Mouse (Mus musculus) splenic B cell, adult 2 months (primary cell): ENCODE measurements around the gene Glrp1.

Experiments used
- DNase-seq: peaks from one replicate; pipeline ENCODE4 v3.0.0-alpha.2; 2011; ENCODE audit warnings: low read depth, low spot score
- H3K27me3 ChIP-seq: 2 replicates; pipeline ENCODE4 v1.6.1; 2012; ENCODE audit warnings: mild to moderate bottlenecking, low read length, moderate library complexity, mixed read lengths; ENCODE audit not compliant: control insufficient read depth, poor library complexity, insufficient read depth, severe bottlenecking
- H3K36me3 ChIP-seq: 2 replicates; pipeline ENCODE4 v1.6.1; 2012; ENCODE audit warnings: mild to moderate bottlenecking, low read length, moderate library complexity, mixed read lengths; ENCODE audit not compliant: control insufficient read depth, poor library complexity, insufficient read depth, severe bottlenecking

Gene Glrp1

GRCm38 (mm10) chr1:88507886-88508285 lies 2.0 kb downstream of the Glrp1 start:
- Histone ChIP-seq H3K27me3 (no peaks in the 10 kb centered on the region), H3K36me3 (no peaks in the 10 kb centered on the region)
- DNase-seq = no peak

GRCm38 (mm10) chr1:88507214-88507613 lies 2.7 kb downstream of the Glrp1 start:
- Histone ChIP-seq H3K36me3 (no peaks in the 10 kb centered on the region), H3K27me3 (no peaks in the 10 kb centered on the region)
- DNase-seq = no peak

- no peaks in the 10 kb centered on the region for H3K36me3 ChIP-seq
- DNase-seq = no peak
- H3K27me3 ChIP-seq = no peaks in the 10 kb centered on the region
These were observed 3.5 kb downstream of the Glrp1 start for GRCm38 (mm10) chr1:88506412-88506811.

- Histone ChIP-seq H3K27me3 (no peaks in the 10 kb centered on the region), H3K36me3 (no peaks in the 10 kb centered on the region)
- no peak for DNase-seq
These were observed 4.2 kb downstream of the Glrp1 start for GRCm38 (mm10) chr1:88505697-88506096.

- Histone ChIP-seq H3K27me3 (no peaks in the 10 kb centered on the region), H3K36me3 (no peaks in the 10 kb centered on the region)
- DNase-seq = no peak
These were observed 5.3 kb downstream of the Glrp1 start for GRCm38 (mm10) chr1:88504531-88504945.

- no peak for DNase-seq
These were observed 7.0 kb downstream of the Glrp1 start for GRCm38 (mm10) chr1:88502822-88503221.

GRCm38 (mm10) chr1:88499230-88499737 lies 10.6 kb downstream of the Glrp1 start:
- DNase-seq = no peak
- Histone ChIP-seq H3K36me3 (no peaks in the 10 kb centered on the region), H3K27me3 (no peaks in the 10 kb centered on the region)

More at GRCm38 (mm10) chr1:88502822-88503221, 7.0 kb downstream of the Glrp1 start:
- no peaks in the 10 kb centered on the region for H3K27me3 ChIP-seq
- H3K36me3 ChIP-seq = no peaks in the 10 kb centered on the region

GRCm38 (mm10) chr1:88497407-88497806 lies 12.5 kb downstream of the Glrp1 start:
- H3K36me3 ChIP-seq = no peaks in the 10 kb centered on the region
- H3K27me3 ChIP-seq = no peaks in the 10 kb centered on the region
- no peak for DNase-seq

- DNase-seq = no peak
- no peaks in the 10 kb centered on the region for H3K36me3 ChIP-seq
- H3K27me3 ChIP-seq = no peaks in the 10 kb centered on the region
These were observed 17.5 kb downstream of the Glrp1 start for GRCm38 (mm10) chr1:88492415-88492814.

- no peaks in the 10 kb centered on the region for H3K27me3 ChIP-seq
- DNase-seq = no peak
- no peaks in the 10 kb centered on the region for H3K36me3 ChIP-seq
These were observed 18.1 kb downstream of the Glrp1 start for GRCm38 (mm10) chr1:88491617-88492378.

- DNase-seq = no peak
- Histone ChIP-seq H3K36me3 (no peaks in the 10 kb centered on the region), H3K27me3 (no peaks in the 10 kb centered on the region)
These were observed 19.7 kb downstream of the Glrp1 start for GRCm38 (mm10) chr1:88490164-88490563.

- H3K36me3 ChIP-seq = no peaks in the 10 kb centered on the region
- no peak for DNase-seq
- no peaks in the 10 kb centered on the region for H3K27me3 ChIP-seq
These were observed 20.9 kb downstream of the Glrp1 start for GRCm38 (mm10) chr1:88488957-88489356.

GRCm38 (mm10) chr1:88486336-88486735 lies 23.5 kb downstream of the Glrp1 start:
- Histone ChIP-seq H3K36me3 (no peaks in the 10 kb centered on the region), H3K27me3 (no peaks in the 10 kb centered on the region)
- no peak for DNase-seq

GRCm38 (mm10) chr1:88484059-88484458 lies 25.8 kb downstream of the Glrp1 start:
- Histone ChIP-seq H3K36me3 (no peaks in the 10 kb centered on the region), H3K27me3 (no peaks in the 10 kb centered on the region)
- DNase-seq = no peak

- DNase-seq = no peak
These were observed 27.4 kb downstream of the Glrp1 start for GRCm38 (mm10) chr1:88482142-88483099.

More at GRCm38 (mm10) chr1:88482142-88483099, 27.4 kb downstream of the Glrp1 start:
- Histone ChIP-seq H3K36me3 (no peaks in the 10 kb centered on the region), H3K27me3 (no peaks in the 10 kb centered on the region)
